Mouse (Mus musculus): ENCODE data around the gene Nip7. TPM values are rescaled to one million over a fixed set of nuclear protein-coding genes. Genes with fewer than 3 reads are reported as not detected.
"Not testable (repeated sequence)": the region's sequence is repeated elsewhere in the genome, so short reads cannot be mapped to it uniquely, and the experiment has no call there.

Nip7 gene
- polyA plus RNA-seq, 2 experiments from 2014 or later, result 63.5 to 84.9 TPM

GRCm38 (mm10) chr8:107073706-107074105 lies 17.0 kb downstream of the Nip7 start:
- ATAC-seq, result no peak

- ATAC-seq, result no peak
Measured at GRCm38 (mm10) chr8:107074128-107074527, 17.5 kb downstream of the Nip7 start.

GRCm38 (mm10) chr8:107076239-107076888 lies 19.7 kb downstream of the Nip7 start:
- ATAC-seq, result no peak

- ATAC-seq, result no peak
Measured at GRCm38 (mm10) chr8:107085358-107085757, 28.7 kb downstream of the Nip7 start.

GRCm38 (mm10) chr8:107086018-107086417 lies 29.3 kb downstream of the Nip7 start:
- no peak for ATAC-seq

- no peak for ATAC-seq
Measured at GRCm38 (mm10) chr8:107088526-107089063, 31.9 kb downstream of the Nip7 start.

- ATAC-seq, result no peak
Measured at GRCm38 (mm10) chr8:107090531-107090930, 33.9 kb downstream of the Nip7 start.

GRCm38 (mm10) chr8:107095717-107096365 lies 39.2 kb downstream of the Nip7 start:
- ATAC-seq, result peak; percentile 52

GRCm38 (mm10) chr8:107096366-107097036 lies 39.8 kb downstream of the Nip7 start, which contains the start of gene Terf2:
TSS of gene Terf2 (minus strand) at chr8:107096547.
- ATAC-seq, result peak; percentile 88

GRCm38 (mm10) chr8:107100635-107101034 lies 44.0 kb downstream of the Nip7 start:
- ATAC-seq, result no peak

- ATAC-seq, result peak; percentile 67
Measured at GRCm38 (mm10) chr8:107104547-107104946, 47.9 kb downstream of the Nip7 start.

GRCm38 (mm10) chr8:107108089-107108488 lies 51.4 kb downstream of the Nip7 start:
- ATAC-seq, result not testable (repeated sequence)

- no peak for ATAC-seq
Measured at GRCm38 (mm10) chr8:107108978-107109720, 52.5 kb downstream of the Nip7 start.

GRCm38 (mm10) chr8:107109816-107110435 lies 53.2 kb downstream of the Nip7 start:
- ATAC-seq, result no peak

Other genes starting within 250 kb of the Nip7 start
- gene Has3, start 186.6 kb upstream of the Nip7 start, polyA plus RNA-seq (2017; shearing (Covaris generic)), result under 1 TPM; 0.10 to 0.13 TPM
- 10 to 100 TPM; 53.2 to 64.3 TPM for gene Utp4, start 163.2 kb upstream of the Nip7 start, polyA plus RNA-seq (2017; shearing (Covaris generic))
- gene Sntb2, start 121.1 kb upstream of the Nip7 start, polyA plus RNA-seq (2017; shearing (Covaris generic)), result 1 to 10 TPM; 2.9 to 6.5 TPM
- 10 to 100 TPM; 33.4 to 34.1 TPM for gene Vps4a, start 25.7 kb upstream of the Nip7 start, polyA plus RNA-seq (2017; shearing (Covaris generic))
- gene Pdf, start 8.3 kb upstream of the Nip7 start, polyA plus RNA-seq (2017; shearing (Covaris generic)), result 1 to 10 TPM in 1 of 2 experiments, under 1 TPM in 1; 0.85 to 1.3 TPM
- gene Cog8, start 188 bp upstream of the Nip7 start, polyA plus RNA-seq (2017; shearing (Covaris generic)), result 1 to 10 TPM; 7.6 to 8.7 TPM
- gene Tmed6, start 8.8 kb downstream of the Nip7 start, polyA plus RNA-seq (2017; shearing (Covaris generic)), result not detected
- gene Terf2, start 39.7 kb downstream of the Nip7 start, polyA plus RNA-seq (2017; shearing (Covaris generic)), result 10 to 100 TPM; 11.8 to 14.6 TPM
- gene Cyb5b, start 93.8 kb downstream of the Nip7 start, polyA plus RNA-seq (2017; shearing (Covaris generic)), result 10 to 100 TPM; 33.9 to 42.3 TPM
- 10 to 100 TPM; 19.2 to 21.2 TPM for gene Nfat5, start 236.6 kb downstream of the Nip7 start, polyA plus RNA-seq (2017; shearing (Covaris generic))